Mouse (Mus musculus): ENCODE data around the gene Mccc1. TPM values are rescaled to one million over a fixed set of nuclear protein-coding genes. Genes with fewer than 3 reads are reported as not detected.

Gene Mccc1
- 8.5 and 9.0 TPM in 2 replicates for polyA plus RNA-seq (2015; fragmentation: Nextera tagmentation; extraction: Ambion mirVana)

GRCm38 (mm10) chr3:36000275-36001239, at the start of gene Mccc1:
Gene Mccc1, minus strand, starts transcription at chr3:36000678.

DNA sequence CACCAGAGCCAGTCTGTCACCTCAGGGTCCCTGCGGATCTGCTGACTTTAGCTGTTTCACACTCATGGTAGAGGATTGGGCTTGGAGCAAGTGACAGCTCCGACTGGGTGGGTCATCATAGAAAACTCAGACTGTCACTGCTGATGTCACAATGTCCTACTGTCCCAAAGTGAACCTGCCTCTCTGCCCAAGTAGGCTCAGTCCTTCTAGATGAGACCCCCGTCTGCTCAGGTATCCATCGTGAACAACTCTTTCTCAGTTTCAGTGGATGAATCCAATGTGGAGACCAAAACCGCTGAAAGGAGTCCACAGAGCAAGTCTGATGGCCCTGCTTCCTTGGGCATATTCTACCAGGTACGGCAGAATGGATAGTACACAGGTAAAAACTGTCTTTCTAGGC, 63.1 kb downstream of the Mccc1 start, which contains the start of gene Dcun1d1:
TSS of gene Dcun1d1 (minus strand) at position 101 of the 400 bp plus-strand sequence.

Other genes with a start within 250 kb of the Mccc1 start
- gene Atp11b, start 246.6 kb downstream of the Mccc1 start, polyA plus RNA-seq (2015; fragmentation: Nextera tagmentation; extraction: Ambion mirVana) = 25.4 and 29.1 TPM in 2 replicates
- gene Dcun1d1, start 63.2 kb downstream of the Mccc1 start, polyA plus RNA-seq (2015; fragmentation: Nextera tagmentation; extraction: Ambion mirVana) = 96.6 and 97.3 TPM in 2 replicates
- gene Ccdc144b, start 52.9 kb upstream of the Mccc1 start, polyA plus RNA-seq (2015; fragmentation: Nextera tagmentation; extraction: Ambion mirVana) = not detected in 2 replicates
- gene Acad9, start 65.3 kb upstream of the Mccc1 start, polyA plus RNA-seq (2015; fragmentation: Nextera tagmentation; extraction: Ambion mirVana) = 36.5 and 39.0 TPM in 2 replicates
- 1.8 and 1.9 TPM in 2 replicates for gene D3Ertd254e, start 150.3 kb upstream of the Mccc1 start, polyA plus RNA-seq (2015; fragmentation: Nextera tagmentation; extraction: Ambion mirVana)
- gene Qrfpr, start 221.6 kb upstream of the Mccc1 start, polyA plus RNA-seq (2015; fragmentation: Nextera tagmentation; extraction: Ambion mirVana) = not detected in 2 replicates